Mouse (Mus musculus): ENCODE measurements around the gene Acsbg2. TPM values are rescaled to one million over a fixed set of nuclear protein-coding genes. Genes with fewer than 3 reads are reported as not detected.

Gene Acsbg2
- total and polyA plus RNA-seq, 3 experiments, result not detected

DNA sequence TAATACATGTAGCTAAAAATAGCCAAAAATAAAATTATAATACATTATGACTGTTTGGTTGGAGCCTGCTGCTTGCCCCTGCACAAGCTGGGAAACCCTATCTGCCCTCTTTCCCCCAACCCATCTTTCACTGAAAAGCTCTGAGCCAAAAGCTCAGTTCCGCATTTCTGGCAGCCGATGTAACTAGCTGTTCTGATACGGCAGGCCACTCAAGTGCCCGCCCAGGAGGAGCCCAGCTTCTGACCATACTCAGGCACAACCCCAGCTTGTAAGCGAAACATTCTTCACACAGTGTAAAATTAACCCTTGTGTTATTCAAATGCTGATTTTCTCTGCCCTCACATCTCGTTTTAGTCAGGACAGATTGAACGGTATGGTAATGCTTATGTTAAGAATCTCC lies 15.3 kb downstream of the Acsbg2 start:
- H3K9ac ChIP-seq (ENCODE audit: control insufficient read depth, low read depth, low read length, poor library complexity, severe bottlenecking), result 0 out of 2 replicates have a peak overlapping the region, but pooled peaks have one; percentile 2
- H3K4me1 ChIP-seq (ENCODE audit: control insufficient read depth in 1 of 2, insufficient read depth in 2 of 2, low read length in 2 of 2), result peaks cover 8 to 10% of the 10 kb centered on the region in 2 experiments; a peak in 3 of 4 replicates
- H3K4me3 ChIP-seq (ENCODE audit: control insufficient read depth in 1 of 2, insufficient read depth in 1 of 2, low read depth in 2 of 2, low read length in 2 of 2), result peak overlapping the region in 1 of 2 experiments; percentile 37; a peak in 2 of 4 replicates
- no peaks in the 10 kb centered on the region for H3K27me3 ChIP-seq (ENCODE audit: control insufficient read depth in 1 of 2, insufficient read depth in 2 of 2, low read length in 2 of 2)
- no peak for TF ChIP-seq MYB (IDR thresholded peaks at IDR 0.05; ENCODE audit: low read depth, low read length)
- TF ChIP-seq USF1 (IDR thresholded peaks at IDR 0.05; ENCODE audit: low read depth, low read length), result no peak
- TF ChIP-seq ELF1 (IDR thresholded peaks at IDR 0.05; ENCODE audit: low read depth, low read length), result peak; percentile 46; the same call in 1 of the 2 replicates
- no peak for TF ChIP-seq ZC3H11A (IDR thresholded peaks at IDR 0.05; ENCODE audit: low read depth, low read length)
- TF ChIP-seq POLR2AphosphoS2 (IDR thresholded peaks at IDR 0.05; ENCODE audit: low read length), result no peak
- no peaks in the 10 kb centered on the region for H3K79me2 ChIP-seq (ENCODE audit: control insufficient read depth, insufficient read depth, low read length, poor library complexity)
- H3K9me3 ChIP-seq (replicated peaks; ENCODE audit: insufficient read depth, low read length), result no peaks in the 10 kb centered on the region
- H3K36me3 ChIP-seq (ENCODE audit: control insufficient read depth in 1 of 2, insufficient read depth in 2 of 2, low read length in 2 of 2), result peaks cover 0 to 5% of the 10 kb centered on the region in 2 experiments; a peak in 2 of 4 replicates
- DNase-seq (ENCODE audit: low read depth, low spot score), result peak; percentile 85
- peak overlapping the region; percentile 15; the same call in 1 of the 2 replicates for H3K27ac ChIP-seq (ENCODE audit: control insufficient read depth, low read depth, low read length)

- Histone ChIP-seq H3K9ac (ENCODE audit: control insufficient read depth, low read depth, low read length, poor library complexity, severe bottlenecking) (no peak overlapping the region), H3K4me1 (ENCODE audit: control insufficient read depth in 1 of 2, insufficient read depth in 2 of 2, low read length in 2 of 2) (peaks cover 8 to 10% of the 10 kb centered on the region in 2 experiments; a peak in 3 of 4 replicates), H3K27ac (ENCODE audit: control insufficient read depth, low read depth, low read length) (no peak overlapping the region), H3K79me2 (ENCODE audit: control insufficient read depth, insufficient read depth, low read length, poor library complexity) (no peaks in the 10 kb centered on the region), H3K9me3 (replicated peaks; ENCODE audit: insufficient read depth, low read length) (no peaks in the 10 kb centered on the region), H3K36me3 (ENCODE audit: control insufficient read depth in 1 of 2, insufficient read depth in 2 of 2, low read length in 2 of 2) (peaks cover 0 to 5% of the 10 kb centered on the region in 2 experiments; a peak in 2 of 4 replicates), H3K27me3 (ENCODE audit: control insufficient read depth in 1 of 2, insufficient read depth in 2 of 2, low read length in 2 of 2) (no peaks in the 10 kb centered on the region), H3K4me3 (ENCODE audit: control insufficient read depth in 1 of 2, insufficient read depth in 1 of 2, low read depth in 2 of 2, low read length in 2 of 2) (no peak overlapping the region)
- peak; percentile 85 for DNase-seq (ENCODE audit: low read depth, low spot score)
- no peak for TF ChIP-seq ZNF384 (IDR thresholded peaks at IDR 0.05; ENCODE audit: low read depth, low read length)
- TF ChIP-seq CHD2 (IDR thresholded peaks at IDR 0.05; ENCODE audit: low read length), result no peak
- TF ChIP-seq ZKSCAN1 (IDR thresholded peaks at IDR 0.05; ENCODE audit: low read depth, low read length), result no peak
- TF ChIP-seq BHLHE40 (IDR thresholded peaks at IDR 0.05; ENCODE audit: borderline replicate concordance, low read depth, low read length), result no peak
- TF ChIP-seq JUND (IDR thresholded peaks at IDR 0.05; ENCODE audit: low read depth, low read length), result no peak
- TF ChIP-seq USF1 (IDR thresholded peaks at IDR 0.05; ENCODE audit: low read depth, low read length), result no peak
- no peak for TF ChIP-seq TBP (IDR thresholded peaks at IDR 0.05; ENCODE audit: low read depth, low read length)
- 0 out of 2 replicates have a peak, but pooled peaks have one; percentile 2 for TF ChIP-seq SIN3A (IDR thresholded peaks at IDR 0.05; ENCODE audit: low read length)
- no peak for TF ChIP-seq GATA1 (IDR thresholded peaks at IDR 0.05; ENCODE audit: low read depth, low read length)
- peak; percentile 49 for TF ChIP-seq SMC3 (IDR thresholded peaks at IDR 0.05; ENCODE audit: low read depth, low read length)
- TF ChIP-seq MAZ (IDR thresholded peaks at IDR 0.05; ENCODE audit: low read depth, low read length), result no peak
- peak; percentile 82 to 98 (median 89) for TF ChIP-seq CTCF (IDR thresholded peaks at IDR 0.05 in 2 of 3, conservative IDR thresholded peaks at IDR 0.05 in 1 of 3; ENCODE audit: control insufficient read depth in 1 of 3, insufficient read depth in 1 of 3, low read depth in 2 of 3, low read length in 3 of 3, poor library complexity in 1 of 3, severe bottlenecking in 1 of 3)
- TF ChIP-seq KAT2A (conservative IDR thresholded peaks at IDR 0.05; ENCODE audit: low read depth, low read length), result no peak
- no peak for TF ChIP-seq TCF12 (IDR thresholded peaks at IDR 0.05; ENCODE audit: low read depth, low read length)
- TF ChIP-seq MYC (IDR thresholded peaks at IDR 0.05; ENCODE audit: low read depth, low read length), result no peak
- TF ChIP-seq ETS1 (IDR thresholded peaks at IDR 0.05; ENCODE audit: low read depth, low read length), result no peak
- TF ChIP-seq GABPA (IDR thresholded peaks at IDR 0.05; ENCODE audit: low read depth, low read length), result no peak
- no peak for TF ChIP-seq UBTF (IDR thresholded peaks at IDR 0.05; ENCODE audit: borderline replicate concordance, insufficient read depth, low read depth, low read length)
- no peak for TF ChIP-seq CHD1 (IDR thresholded peaks at IDR 0.05; ENCODE audit: low read depth, low read length)
- no peak for TF ChIP-seq MXI1 (IDR thresholded peaks at IDR 0.05; ENCODE audit: low read depth, low read length)
- peak; percentile 70 for TF ChIP-seq RAD21 (IDR thresholded peaks at IDR 0.05; ENCODE audit: low read depth, low read length)
- TF ChIP-seq NELFE (IDR thresholded peaks at IDR 0.05; ENCODE audit: low read depth, low read length), result no peak
- TF ChIP-seq USF2 (IDR thresholded peaks at IDR 0.05; ENCODE audit: borderline replicate concordance in 1 of 2, insufficient read depth in 1 of 2, low read depth in 1 of 2, low read length in 2 of 2), result no peak
- no peak for TF ChIP-seq TAL1 (IDR thresholded peaks at IDR 0.05; ENCODE audit: low read length)
- no peak for TF ChIP-seq EP300 (IDR thresholded peaks at IDR 0.05; ENCODE audit: low read depth in 1 of 2, low read length in 2 of 2)
- no peak for TF ChIP-seq MEF2A (IDR thresholded peaks at IDR 0.05; ENCODE audit: extremely low read depth, insufficient replicate concordance, low read depth, low read length, poor library complexity, severe bottlenecking)
- TF ChIP-seq POLR2A (IDR thresholded peaks at IDR 0.05; ENCODE audit: control insufficient read depth in 1 of 2, insufficient read depth in 1 of 2, low read depth in 1 of 2, low read length in 2 of 2, poor library complexity in 1 of 2), result no peak
- TF ChIP-seq ZC3H11A (IDR thresholded peaks at IDR 0.05; ENCODE audit: low read depth, low read length), result peak; percentile 11; the same call in 1 of the 2 replicates
- no peak for TF ChIP-seq HCFC1 (IDR thresholded peaks at IDR 0.05; ENCODE audit: low read depth, low read length)
Observed at GRCm38 (mm10) chr17:56858216-56858615, 16.0 kb downstream of the Acsbg2 start.
